Mouse (Mus musculus) thymus, adult 2 months (tissue): ENCODE data around the gene Slc41a3. TPM values are rescaled to one million over a fixed set of nuclear protein-coding genes. Genes with fewer than 3 reads are reported as not detected.
A peak's percentile ranks its signal among the peaks of the same experiment; 100 is the strongest.

ENCODE experiments used
- DNase-seq: peaks from one replicate; pipeline ENCODE4 v3.0.0; 2021
- H3K27ac ChIP-seq: fragments of 200-500 bp; 2 replicates; pipeline ENCODE4 v1.5.1; 2012; ENCODE audit warnings: low read length, control low read depth; ENCODE audit not compliant: control insufficient read depth, insufficient read depth
- H3K27me3 ChIP-seq: fragments of 200-500 bp; 2 replicates; pipeline ENCODE4 v1.6.1; 2012; ENCODE audit warnings: mild to moderate bottlenecking, low read length, moderate library complexity, mixed read lengths; ENCODE audit not compliant: control insufficient read depth, insufficient read depth
- H3K36me3 ChIP-seq: fragments of 200-500 bp; 2 replicates; pipeline ENCODE4 v1.6.1; 2012; ENCODE audit warnings: mild to moderate bottlenecking, low read length, moderate library complexity; ENCODE audit not compliant: control insufficient read depth, insufficient read depth
- H3K4me1 ChIP-seq: fragments of 200-500 bp; replicated peaks from 2 replicates; pipeline ENCODE4 v1.6.1; 2012; ENCODE audit warnings: low read length; ENCODE audit not compliant: control insufficient read depth, insufficient read depth
- H3K4me3 ChIP-seq: fragments of 200-500 bp; 2 replicates; pipeline ENCODE4 v1.5.1; 2012; ENCODE audit warnings: mild to moderate bottlenecking, low read length, control low read depth, moderate library complexity; ENCODE audit not compliant: control insufficient read depth, insufficient read depth
- CTCF ChIP-seq: fragments of 200-500 bp; IDR thresholded peaks from 2 replicates; pipeline ENCODE4 v1.5.1; 2012; ENCODE audit warnings: mild to moderate bottlenecking, control low read depth, low read length, moderate library complexity, borderline replicate concordance; ENCODE audit not compliant: control insufficient read depth, poor library complexity, insufficient read depth; ENCODE audit errors: extremely low read depth
- POLR2A ChIP-seq: fragments of 200-500 bp; IDR thresholded peaks from 2 replicates; pipeline ENCODE4 v1.6.1; 2012; ENCODE audit warnings: mild to moderate bottlenecking, low read length, control low read depth, moderate library complexity; ENCODE audit not compliant: control insufficient read depth, poor library complexity, insufficient read depth; ENCODE audit errors: extremely low read depth
- whole genome bisulfite sequencing: fragments of 180-500 bp; shearing (Covaris S2); methylation state at CpG from one replicate; pipeline ENCODE4 v1.1.7; 2018; 5-methylcytosine and 5-hydroxymethylcytosine counted together
- polyA plus RNA-seq: library from polyadenylated mRNA; depleted of rRNA; stranded (reverse); fragments of >200 nt; gene quantifications from 2 replicates; pipeline ENCODE4 v1.2.3, GENCODE M21; 2012; rRNA removed

Gene Slc41a3
- 9.6 and 12.3 TPM in 2 replicates for polyA plus RNA-seq

- 3% methylated on average over 49 of the region's 49 CpGs for WGBS
Observed at GRCm38 (mm10) chr6:90604533-90605297, at the start of gene Slc41a3. Gene Slc41a3 (plus strand): TSS chr6:90604725.

DNA sequence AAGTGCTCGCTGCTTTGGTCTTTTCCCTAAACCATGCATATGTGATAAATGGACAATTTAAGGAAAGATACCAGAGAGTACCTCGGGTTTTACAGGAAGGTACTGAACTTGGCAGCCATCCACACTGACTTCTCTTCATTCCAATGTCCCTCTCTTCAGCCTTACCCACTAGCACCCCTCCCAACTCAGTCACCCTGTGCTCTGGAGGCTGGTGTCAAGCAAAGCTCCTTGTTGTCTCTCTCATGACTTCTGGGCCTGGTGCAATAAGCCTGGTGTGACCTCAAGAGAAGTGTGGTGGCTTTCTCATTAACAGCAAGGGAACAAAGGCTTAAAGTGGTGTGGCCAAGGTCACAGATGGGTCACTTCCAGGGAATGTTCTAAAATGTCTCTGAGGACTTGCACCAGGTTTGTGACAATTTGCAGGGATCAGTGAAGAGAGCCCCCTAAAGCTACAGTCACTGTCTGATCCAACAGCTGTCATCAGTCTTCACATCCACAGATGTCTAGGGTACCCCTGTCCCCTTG is 47.9 kb upstream of the Slc41a3 start:
- no peak for DNase-seq
- 67% methylated on average over 2 of the region's 2 CpGs for WGBS
- H3K27ac ChIP-seq: no peak overlapping the region

More at GRCm38 (mm10) chr6:90604533-90605297, at the start of gene Slc41a3:
- TF ChIP-seq POLR2A (no peak), CTCF (no peak)
- peak within 1 kb of the TSS; percentile 77 for H3K27ac ChIP-seq
- peaks cover 17% of the 10 kb centered on the region for H3K4me1 ChIP-seq
- H3K36me3 ChIP-seq: no peaks in the 10 kb centered on the region
- peak; percentile 80 for DNase-seq
- peak within 1 kb of the TSS; percentile 80 for H3K4me3 ChIP-seq
- H3K27me3 ChIP-seq: no peaks in the 10 kb centered on the region

DNA sequence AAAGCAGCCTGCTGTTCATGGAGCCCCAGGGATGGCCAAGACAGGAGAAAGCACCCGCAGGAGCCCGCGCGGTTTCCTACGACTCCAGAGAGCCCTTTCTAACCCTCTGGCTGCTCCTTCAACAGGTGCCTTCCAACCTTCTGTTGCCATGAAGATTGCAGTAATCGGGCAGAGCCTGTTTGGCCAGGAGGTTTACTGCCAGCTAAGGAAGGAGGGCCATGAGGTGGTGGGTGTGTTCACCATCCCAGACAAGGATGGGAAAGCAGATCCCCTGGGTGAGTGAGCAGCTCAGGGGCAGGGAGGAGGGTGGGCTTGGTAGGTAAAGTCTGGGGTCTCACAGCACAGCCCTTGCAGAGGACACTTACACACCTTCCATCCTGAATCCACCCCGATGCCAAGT is 47.4 kb upstream of the Slc41a3 start:
- no peak for DNase-seq
- no peaks in the 10 kb centered on the region for H3K27me3 ChIP-seq
- H3K36me3 ChIP-seq: no peaks in the 10 kb centered on the region
- no peak overlapping the region for H3K27ac ChIP-seq
- no peak overlapping the region for H3K4me3 ChIP-seq
- 96% methylated on average over 7 of the region's 7 CpGs for WGBS
- H3K4me1 ChIP-seq: no peaks in the 10 kb centered on the region
- TF ChIP-seq POLR2A: no peak
- no peak for TF ChIP-seq CTCF

More for the DNA sequence above, 47.9 kb upstream of the Slc41a3 start:
- H3K4me1 ChIP-seq: no peaks in the 10 kb centered on the region
- H3K4me3 ChIP-seq: no peak overlapping the region
- no peaks in the 10 kb centered on the region for H3K27me3 ChIP-seq
- TF ChIP-seq CTCF: no peak
- no peak for TF ChIP-seq POLR2A
- H3K36me3 ChIP-seq: no peaks in the 10 kb centered on the region

GRCm38 (mm10) chr6:90557829-90558693 is 46.5 kb upstream of the Slc41a3 start:
- H3K4me3 ChIP-seq: no peak overlapping the region
- no peak for DNase-seq
- WGBS: 90% methylated on average over 6 of the region's 6 CpGs
- H3K36me3 ChIP-seq: no peaks in the 10 kb centered on the region
- TF ChIP-seq POLR2A (no peak), CTCF (no peak)
- H3K27ac ChIP-seq: no peak overlapping the region
- H3K27me3 ChIP-seq: no peaks in the 10 kb centered on the region
- no peaks in the 10 kb centered on the region for H3K4me1 ChIP-seq

GRCm38 (mm10) chr6:90560390-90561058 is 44.0 kb upstream of the Slc41a3 start:
- Histone ChIP-seq H3K4me1 (no peaks in the 10 kb centered on the region), H3K4me3 (no peak overlapping the region), H3K27me3 (no peaks in the 10 kb centered on the region), H3K27ac (no peak overlapping the region), H3K36me3 (no peaks in the 10 kb centered on the region)
- no peak for TF ChIP-seq POLR2A
- no peak for TF ChIP-seq CTCF
- WGBS: 61% methylated on average over 3 of the region's 3 CpGs
- DNase-seq: no peak

- H3K36me3 ChIP-seq: no peaks in the 10 kb centered on the region
- 86% methylated on average over 2 of the region's 2 CpGs for WGBS
- H3K27me3 ChIP-seq: no peaks in the 10 kb centered on the region
- no peaks in the 10 kb centered on the region for H3K4me1 ChIP-seq
- no peak overlapping the region for H3K4me3 ChIP-seq
- TF ChIP-seq POLR2A: no peak
- TF ChIP-seq CTCF: no peak
- H3K27ac ChIP-seq: no peak overlapping the region
- DNase-seq: no peak
Observed at GRCm38 (mm10) chr6:90561234-90561781, 43.2 kb upstream of the Slc41a3 start.

DNA sequence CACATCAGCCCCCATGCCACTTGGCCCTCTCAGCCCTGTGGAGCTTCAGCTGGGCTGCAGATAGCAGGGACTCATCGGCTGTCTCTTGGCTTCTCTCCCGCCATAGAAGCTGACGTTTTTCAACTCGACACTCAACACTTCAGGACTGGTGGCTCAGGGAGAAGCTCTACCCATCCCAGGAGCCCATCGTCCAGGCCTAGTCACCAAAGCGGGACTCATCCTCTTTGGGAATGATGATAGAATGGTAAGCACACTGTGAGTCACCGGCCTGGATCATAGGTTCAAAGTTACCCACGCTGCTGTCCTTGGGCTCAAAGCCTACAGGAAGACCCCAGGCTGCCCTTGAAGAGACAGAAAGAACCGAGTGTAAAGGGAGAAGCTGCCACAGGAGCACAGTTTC is 40.3 kb upstream of the Slc41a3 start:
- no peak overlapping the region for H3K27ac ChIP-seq
- no peaks in the 10 kb centered on the region for H3K4me1 ChIP-seq
- no peak overlapping the region for H3K4me3 ChIP-seq
- DNase-seq: no peak
- H3K36me3 ChIP-seq: no peaks in the 10 kb centered on the region
- no peaks in the 10 kb centered on the region for H3K27me3 ChIP-seq
- 93% methylated on average over 9 of the region's 9 CpGs for WGBS
- no peak for TF ChIP-seq POLR2A
- TF ChIP-seq CTCF: no peak
